Mouse (Mus musculus): ENCODE measurements around the gene Smim4.
A peak's percentile ranks its signal among the peaks of the same experiment; 100 is the strongest.

Smim4 gene

GRCm38 (mm10) chr14:31114011-31114410 lies 14.7 kb downstream of the Smim4 start:
- no peak for DNase-seq

GRCm38 (mm10) chr14:31112187-31112586 lies 16.6 kb downstream of the Smim4 start:
- DNase-seq, result peak; percentile 78

DNA sequence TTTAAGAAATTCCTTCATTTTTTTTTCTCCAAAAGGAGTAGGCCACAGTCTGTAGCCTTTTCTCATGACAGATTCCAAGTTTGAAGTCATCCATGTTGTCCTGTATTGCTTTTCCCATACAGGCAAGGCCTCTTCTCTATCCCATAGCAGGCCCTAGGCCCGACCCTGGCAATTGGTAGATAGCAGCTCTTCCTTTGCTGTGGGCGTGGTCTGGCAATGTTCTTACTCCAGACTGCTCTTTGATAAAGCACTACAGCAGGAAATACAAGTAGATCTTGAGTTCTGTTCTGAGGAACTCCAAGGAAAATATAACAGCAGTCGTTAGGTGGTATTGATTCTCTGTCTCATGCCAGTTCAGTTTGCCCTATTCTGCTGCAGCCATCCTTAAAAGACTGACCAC lies 18.1 kb downstream of the Smim4 start:
- DNase-seq, result no peak

- no peak for DNase-seq
Measured at GRCm38 (mm10) chr14:31105156-31105555, 23.6 kb downstream of the Smim4 start.

- no peak for DNase-seq
Measured at GRCm38 (mm10) chr14:31089918-31090317, 38.8 kb downstream of the Smim4 start.

DNA sequence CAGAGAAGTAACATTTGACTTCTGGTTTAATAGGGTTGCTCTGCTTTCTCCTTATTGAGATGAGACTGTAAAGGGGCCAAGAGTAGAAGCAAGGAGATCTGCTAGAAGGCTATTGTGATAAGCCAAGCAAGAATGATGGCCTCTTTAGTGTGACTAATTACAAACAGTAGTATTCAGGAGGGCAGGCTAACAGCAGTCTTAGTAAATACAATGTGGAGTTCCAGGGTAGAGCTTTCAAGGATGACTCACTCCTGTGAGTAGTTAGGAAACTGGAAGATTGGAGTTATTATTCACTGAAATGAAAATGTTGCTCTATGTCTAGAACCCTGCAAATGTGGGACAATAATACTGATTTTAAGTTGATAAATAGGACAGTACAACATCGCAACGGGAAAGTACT lies 40.2 kb downstream of the Smim4 start:
- no peak for DNase-seq

- DNase-seq, result peak; percentile 44
Measured at GRCm38 (mm10) chr14:31087433-31087832, 41.3 kb downstream of the Smim4 start.

GRCm38 (mm10) chr14:31081147-31081546 lies 47.6 kb downstream of the Smim4 start:
- no peak for DNase-seq

DNA sequence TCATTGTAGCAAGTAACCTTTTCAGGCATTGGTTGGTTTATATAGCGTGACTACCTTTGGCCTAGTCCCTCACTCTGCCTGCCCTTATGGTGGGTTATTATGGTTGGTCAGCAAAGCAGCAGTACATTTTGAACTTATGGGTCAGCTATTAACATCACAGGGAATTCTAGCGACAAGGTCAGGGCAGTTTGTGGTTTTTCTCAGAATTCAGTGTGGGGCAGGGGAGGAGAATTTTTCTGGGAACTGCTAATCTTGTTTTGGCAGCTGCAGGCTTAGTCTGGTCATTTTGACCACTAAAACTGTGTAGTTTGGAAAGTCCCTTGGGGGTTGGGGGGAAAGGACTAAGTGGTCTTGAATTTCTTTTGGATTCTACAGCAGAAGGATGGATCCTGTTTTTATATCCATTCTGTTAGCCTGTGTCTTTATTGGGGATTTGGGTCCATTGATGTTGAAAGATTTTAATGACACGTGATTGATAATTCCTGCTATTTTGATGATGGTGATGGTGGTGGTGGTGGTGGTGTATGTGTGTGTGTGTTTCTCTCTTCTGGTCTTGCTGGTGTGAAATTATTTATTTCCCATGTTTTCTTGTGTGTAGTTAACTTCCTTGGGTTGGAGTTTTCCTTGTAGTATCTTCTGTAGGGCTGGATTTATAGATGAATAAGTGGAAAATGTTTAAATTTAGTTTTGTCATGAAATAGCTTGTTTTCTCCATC lies 49.3 kb downstream of the Smim4 start:
- DNase-seq, result peak; percentile 14

DNA sequence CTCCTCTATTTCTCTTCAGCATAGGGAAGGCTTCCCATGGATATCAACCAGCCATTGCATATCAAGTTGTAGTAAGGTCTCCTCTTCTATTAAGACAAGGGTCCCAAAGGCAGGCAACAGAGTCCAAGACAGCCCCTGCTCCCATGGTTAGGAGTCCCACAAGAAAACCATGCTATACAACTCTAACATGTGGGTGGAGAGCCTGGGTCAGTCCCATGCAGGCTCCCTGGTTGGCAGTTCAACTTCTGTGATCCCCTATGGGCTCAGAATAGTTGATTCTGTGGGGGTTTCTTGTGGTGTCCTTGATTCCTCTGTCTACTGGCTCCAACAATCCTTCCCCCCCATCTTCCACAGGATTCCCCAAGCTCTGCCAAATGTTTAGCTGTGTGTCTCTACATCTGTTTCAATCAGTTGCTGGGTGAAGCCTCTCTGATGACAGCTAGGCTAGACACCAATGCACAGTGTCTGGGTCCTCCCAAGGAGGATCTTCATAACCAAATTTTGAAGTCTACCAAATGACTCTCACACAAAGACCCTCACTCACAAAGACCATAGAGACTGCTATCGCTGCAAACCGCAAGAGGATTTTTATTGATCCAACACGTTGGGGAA lies 50.1 kb downstream of the Smim4 start:
- no peak for DNase-seq

DNA sequence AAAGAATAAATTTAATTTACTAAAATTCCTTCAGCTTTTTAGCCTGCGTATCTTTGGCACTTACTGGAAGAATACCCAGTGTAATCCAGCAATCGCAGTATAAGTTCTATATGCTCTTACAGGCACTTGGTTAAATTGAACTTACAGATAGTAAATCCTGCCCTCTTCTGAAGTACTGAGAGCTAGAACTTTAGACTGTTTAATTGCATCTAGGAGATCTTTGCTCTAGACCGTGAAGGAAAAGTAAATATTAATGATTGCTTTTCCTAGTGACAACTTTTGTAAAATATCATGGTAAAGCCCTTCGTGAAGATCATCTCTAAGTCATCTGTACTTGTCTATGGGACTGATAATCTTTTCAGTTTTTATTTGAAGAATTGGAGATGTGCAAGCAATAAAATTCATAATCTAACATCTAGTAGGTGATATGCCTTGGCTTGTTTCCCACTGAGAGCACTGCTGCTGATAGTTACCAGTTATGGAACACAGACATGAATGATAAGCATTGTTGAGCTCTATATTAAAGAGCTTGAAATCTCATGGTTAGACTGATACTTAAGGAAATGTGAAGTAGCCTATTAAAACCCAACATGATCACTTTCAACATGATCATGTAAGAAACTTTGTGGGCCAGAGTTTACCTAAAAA lies 59.5 kb downstream of the Smim4 start:
- no peak for DNase-seq

DNA sequence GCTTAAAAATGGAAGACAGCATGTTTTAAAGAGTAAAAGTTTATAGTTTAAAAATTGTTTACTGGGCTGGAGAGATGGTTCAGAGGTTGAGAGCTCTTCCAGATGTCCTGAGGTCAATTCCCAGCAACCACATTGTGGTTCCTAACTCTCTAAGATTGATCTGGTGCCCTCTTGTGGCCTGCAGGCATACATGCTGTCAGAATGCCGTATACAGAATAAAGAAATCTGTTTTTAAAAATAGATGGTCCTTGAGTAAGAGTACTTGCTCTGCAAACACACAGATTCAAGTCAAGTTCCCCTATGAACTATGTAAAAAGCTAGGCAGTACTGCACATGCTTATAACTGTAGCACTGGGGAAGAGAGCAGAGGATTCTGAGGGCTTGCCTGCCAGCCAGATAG lies 66.5 kb downstream of the Smim4 start:
- DNase-seq, result peak; percentile 40

- DNase-seq, result no peak
Measured at GRCm38 (mm10) chr14:31045817-31046216, 82.9 kb downstream of the Smim4 start.

DNA sequence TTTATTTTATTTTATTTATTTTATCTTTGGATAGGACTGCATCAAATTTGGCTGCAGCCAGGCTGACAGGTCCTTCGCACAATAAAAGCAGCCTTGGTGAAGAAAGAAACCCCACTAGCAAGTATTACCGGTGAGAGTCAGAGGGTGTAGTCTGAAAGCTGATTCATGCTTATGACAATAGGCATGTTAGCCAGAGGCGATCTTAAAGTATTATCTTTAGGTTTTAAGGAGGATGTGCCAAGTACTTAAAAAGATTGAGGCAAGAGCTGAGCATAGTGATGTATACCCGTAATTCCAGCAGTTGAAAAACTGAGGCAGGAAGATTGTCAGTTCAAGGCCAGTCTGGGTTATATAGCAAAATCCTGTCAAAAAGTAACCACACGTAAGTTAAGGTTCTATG lies 83.5 kb downstream of the Smim4 start:
- no peak for DNase-seq
